Mouse (Mus musculus) E14TG2a.4 (cell line): ENCODE data around the gene Myh11.

Source experiments
- H3K27me3 ChIP-seq: 2 replicates; pipeline ENCODE4 v1.6.1; 2014; ENCODE audit warnings: low read length, control low read depth; ENCODE audit not compliant: insufficient read depth
- H3K36me3 ChIP-seq: 2 replicates; pipeline ENCODE4 v1.6.1; 2014; ENCODE audit warnings: low read length, control low read depth; ENCODE audit not compliant: insufficient read depth
- H3K4me1 ChIP-seq: replicated peaks from 2 replicates; pipeline ENCODE4 v1.6.1; 2014; ENCODE audit warnings: low read depth, low read length, control low read depth
- H3K4me3 ChIP-seq: replicated peaks from 2 replicates; pipeline ENCODE4 v1.5.1; 2014; ENCODE audit warnings: mild to moderate bottlenecking, low read length
- H3K9me3 ChIP-seq: 2 replicates; pipeline ENCODE4 v1.6.1; 2014; ENCODE audit warnings: low read length, control low read depth
- CTCF ChIP-seq: conservative IDR thresholded peaks from 2 replicates; pipeline ENCODE4 v1.5.1; 2014; ENCODE audit warnings: low read length
- NANOG ChIP-seq: IDR thresholded peaks from 2 replicates; pipeline ENCODE4 v1.6.1; 2014; ENCODE audit warnings: borderline replicate concordance, low read length, mixed read lengths
- POU5F1 ChIP-seq: IDR thresholded peaks from 2 replicates; pipeline ENCODE4 v1.6.1; 2014; ENCODE audit warnings: low read length, borderline replicate concordance

Myh11 gene

GRCm38 (mm10) chr16:14151718-14152117, 139.5 kb downstream of the Myh11 start:
- TF ChIP-seq CTCF (no peak), POU5F1 (no peak), NANOG (no peak)
- H3K4me1 ChIP-seq = no peaks in the 10 kb centered on the region
- peaks cover 78% of the 10 kb centered on the region for H3K36me3 ChIP-seq
- no peaks in the 10 kb centered on the region for H3K9me3 ChIP-seq
- H3K4me3 ChIP-seq = no peak overlapping the region
- H3K27me3 ChIP-seq = no peaks in the 10 kb centered on the region

- no peak for TF ChIP-seq POU5F1
- TF ChIP-seq NANOG = no peak
- no peak for TF ChIP-seq CTCF
- no peaks in the 10 kb centered on the region for H3K9me3 ChIP-seq
- no peaks in the 10 kb centered on the region for H3K27me3 ChIP-seq
- no peaks in the 10 kb centered on the region; the same call in 1 of the 2 replicates for H3K4me1 ChIP-seq
- no peak overlapping the region for H3K4me3 ChIP-seq
- peaks cover 88% of the 10 kb centered on the region for H3K36me3 ChIP-seq
Observed at GRCm38 (mm10) chr16:14147712-14148111, 143.5 kb downstream of the Myh11 start.
